Mouse (Mus musculus): ENCODE measurements around the gene Map6.

- no peak for TF ChIP-seq FLI1 (IDR thresholded peaks at IDR 0.05; ENCODE audit: low read length)
- no peak for TF ChIP-seq GATA1 (IDR thresholded peaks at IDR 0.05; ENCODE audit: borderline replicate concordance, low read length)
These were observed 45.5 kb downstream of the Map6 start for GRCm38 (mm10) chr7:99312671-99313143.

Data from megakaryocyte, embryonic 14.5 days (primary cell).